Mouse (Mus musculus) liver, embryonic 16.5 days (tissue): ENCODE data around the gene Fut2. TPM values are rescaled to one million over a fixed set of nuclear protein-coding genes. Genes with fewer than 3 reads are reported as not detected.

ENCODE experiments used
- ATAC-seq: fragments of 200-750 bp; cut with Nextera tagmentation; 2 replicates; pipeline ENCODE4 v1.8.0; 2017; ENCODE audit warnings: low read depth, mild to moderate bottlenecking, moderate number of reproducible peaks, moderate library complexity
- H3K27ac ChIP-seq: fragments of 300-500 bp; sonication (generic); 2 replicates; pipeline ENCODE4 v1.5.1; 2014; ENCODE audit warnings: mild to moderate bottlenecking, low read length
- H3K27me3 ChIP-seq: fragments of 300-500 bp; sonication (generic); 2 replicates; pipeline ENCODE4 v1.6.1; 2014; ENCODE audit warnings: low read depth, low read length, mixed read lengths; ENCODE audit not compliant: control insufficient read depth, insufficient read depth
- H3K36me3 ChIP-seq: fragments of 300-500 bp; sonication (generic); 2 replicates; pipeline ENCODE4 v1.6.1; 2014; ENCODE audit warnings: mild to moderate bottlenecking; ENCODE audit not compliant: control insufficient read depth, insufficient read depth
- H3K4me1 ChIP-seq: fragments of 300-500 bp; sonication (generic); 2 replicates; pipeline ENCODE4 v1.6.1; 2014; ENCODE audit warnings: low read depth, low read length, mixed read lengths; ENCODE audit not compliant: control insufficient read depth
- H3K4me2 ChIP-seq: fragments of 300-500 bp; sonication (generic); 2 replicates; pipeline ENCODE4 v1.6.1; 2014; ENCODE audit warnings: low read depth, low read length, mixed read lengths
- H3K4me3 ChIP-seq: fragments of 300-500 bp; sonication (generic); 2 replicates; pipeline ENCODE4 v1.5.1; 2014; ENCODE audit warnings: low read depth, mild to moderate bottlenecking, low read length
- H3K9ac ChIP-seq: fragments of 300-500 bp; sonication (generic); 2 replicates; pipeline ENCODE4 v1.6.1; 2014; ENCODE audit warnings: low read depth, low read length
- H3K9me3 ChIP-seq: fragments of 300-500 bp; sonication (generic); replicated peaks from 2 replicates; pipeline ENCODE4 v1.6.1; 2016; ENCODE audit warnings: low read length; ENCODE audit not compliant: control insufficient read depth
- WGBS: fragments of 180-500 bp; shearing (Covaris S2); extraction: QIAGEN DNeasy Blood & Tissue Kit; methylation state at CpG from one replicate; pipeline ENCODE4 v1.1.7; 2014; ENCODE audit not compliant: insufficient replicate concordance; 5-methylcytosine and 5-hydroxymethylcytosine counted together
- polyA plus RNA-seq: library from polyadenylated mRNA; unstranded; fragments of >200 nt; fragmentation: Nextera tagmentation; extraction: Ambion mirVana; gene quantifications from 2 replicates; pipeline ENCODE4 v1.2.1, GENCODE M21; 2015

Fut2 gene
- polyA plus RNA-seq, 1 experiment from 2014 or later = 0.08 TPM

DNA sequence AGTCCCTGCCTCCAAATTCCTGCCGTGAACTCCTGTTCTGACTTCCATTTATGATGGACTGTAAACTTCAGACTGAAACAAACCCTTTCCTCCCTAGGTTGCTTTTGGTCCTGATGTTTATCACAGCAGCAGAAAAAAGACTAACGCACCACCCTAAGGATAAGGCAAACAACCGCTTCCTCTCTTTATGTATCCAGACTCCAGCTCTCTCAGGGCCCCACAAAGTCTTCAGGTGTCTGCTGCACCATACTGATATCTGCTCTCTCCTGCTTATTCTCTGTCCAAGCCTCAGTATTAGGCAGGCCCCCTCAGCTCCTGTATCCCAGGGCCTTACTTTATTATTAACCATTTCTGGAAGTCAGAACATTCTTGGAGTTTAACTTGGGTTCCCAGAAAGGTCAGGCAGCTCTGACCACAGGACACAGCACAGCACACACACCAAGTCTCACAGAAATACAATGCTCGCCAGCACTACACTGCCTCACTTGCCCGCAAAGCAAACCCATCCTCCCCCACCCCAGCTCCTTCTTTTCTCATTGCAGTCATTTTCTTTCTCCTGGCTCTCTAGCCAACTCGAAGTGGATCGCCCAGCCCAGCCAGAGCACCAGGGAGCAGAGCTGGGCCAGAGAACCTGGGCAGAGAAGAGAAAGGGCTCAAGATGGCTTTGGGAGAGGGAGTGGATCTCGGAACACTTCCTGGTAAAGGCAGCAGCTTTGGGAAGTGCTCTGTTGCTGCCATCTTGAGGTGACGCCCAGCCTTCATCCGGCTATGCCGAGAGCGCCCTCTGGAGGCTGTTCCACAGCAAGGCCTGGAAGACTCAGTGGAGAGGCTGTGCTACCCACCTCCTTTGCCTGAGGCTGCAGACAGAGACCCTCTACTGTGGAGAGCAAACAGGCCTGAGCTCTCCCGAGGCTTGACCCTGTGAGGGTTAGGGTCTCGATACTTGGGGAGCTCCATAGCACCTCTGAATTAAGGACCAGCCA, 16.2 kb upstream of the Fut2 start:
- Histone ChIP-seq H3K4me3 (no peak overlapping the region), H3K4me1 (peaks cover 3% of the 10 kb centered on the region), H3K4me2 (peak overlapping the region; percentile 54), H3K9ac (0 out of 2 replicates have a peak overlapping the region, but pooled peaks have one; percentile 33), H3K27ac (0 out of 2 replicates have a peak overlapping the region, but pooled peaks have one; percentile 19), H3K36me3 (no peaks in the 10 kb centered on the region), H3K9me3 (no peaks in the 10 kb centered on the region), H3K27me3 (no peaks in the 10 kb centered on the region)
- 19% methylated on average over 14 of the region's 14 CpGs for WGBS
- peak; percentile 34; the same call in 1 of the 2 replicates for ATAC-seq

GRCm38 (mm10) chr7:45681046-45681736, 15.0 kb upstream of the Fut2 start:
- Histone ChIP-seq H3K9ac (no peak overlapping the region), H3K27ac (no peak overlapping the region), H3K27me3 (no peaks in the 10 kb centered on the region), H3K36me3 (no peaks in the 10 kb centered on the region), H3K9me3 (no peaks in the 10 kb centered on the region), H3K4me3 (no peak overlapping the region), H3K4me1 (peaks cover 3% of the 10 kb centered on the region), H3K4me2 (no peak overlapping the region)
- WGBS = 44% methylated on average over 8 of the region's 8 CpGs
- ATAC-seq = no peak

GRCm38 (mm10) chr7:45679966-45680621, 13.9 kb upstream of the Fut2 start:
- peaks cover 3% of the 10 kb centered on the region for H3K4me1 ChIP-seq
- H3K27ac ChIP-seq = no peak overlapping the region
- no peak overlapping the region for H3K4me3 ChIP-seq
- no peak overlapping the region for H3K9ac ChIP-seq
- H3K36me3 ChIP-seq = no peaks in the 10 kb centered on the region
- H3K27me3 ChIP-seq = no peaks in the 10 kb centered on the region
- H3K9me3 ChIP-seq = no peaks in the 10 kb centered on the region
- no peak overlapping the region for H3K4me2 ChIP-seq
- WGBS = 59% methylated on average over 14 of the region's 14 CpGs
- peak; percentile 50 for ATAC-seq

- Histone ChIP-seq H3K4me3 (no peak overlapping the region), H3K9ac (no peak overlapping the region), H3K27ac (no peak overlapping the region), H3K36me3 (no peaks in the 10 kb centered on the region), H3K4me1 (peaks cover 3% of the 10 kb centered on the region), H3K4me2 (no peak overlapping the region), H3K9me3 (no peaks in the 10 kb centered on the region), H3K27me3 (no peaks in the 10 kb centered on the region)
- ATAC-seq = no peak
- 76% methylated on average over 14 of the region's 14 CpGs for WGBS
Measured at GRCm38 (mm10) chr7:45678513-45678912, 12.3 kb upstream of the Fut2 start.

DNA sequence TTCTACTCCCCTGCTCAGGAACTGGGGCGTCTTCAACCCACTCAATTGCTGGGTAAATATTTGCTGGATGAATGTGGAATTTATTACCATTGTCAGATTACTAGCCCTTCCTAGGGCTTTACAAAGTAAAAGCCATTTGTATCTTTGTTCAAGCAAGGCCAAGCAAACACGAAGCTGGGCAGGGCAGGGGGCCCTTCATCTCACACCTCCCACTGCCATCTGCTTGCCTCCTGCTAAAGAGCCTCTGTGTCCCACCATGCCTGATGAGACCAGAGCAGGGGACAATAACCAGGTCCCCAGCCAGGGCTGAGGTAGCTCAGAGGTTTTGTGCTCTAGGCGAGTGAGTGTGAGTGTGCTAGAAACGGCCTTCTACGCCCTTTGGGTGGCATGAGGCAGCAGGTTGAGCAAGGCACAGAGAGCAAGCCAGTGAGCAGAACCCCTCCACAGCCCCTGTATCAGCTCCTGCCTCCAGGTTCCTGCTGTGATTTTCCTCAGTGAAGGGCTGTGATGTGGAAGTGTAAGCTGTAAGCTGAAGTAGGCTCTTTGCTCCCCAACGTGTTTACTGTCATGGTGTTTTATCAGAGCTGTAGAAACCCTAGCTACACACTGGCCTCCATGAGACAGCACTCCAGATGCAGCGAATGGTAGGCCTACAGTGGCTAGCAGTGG, 11.6 kb upstream of the Fut2 start:
- Histone ChIP-seq H3K9ac (no peak overlapping the region), H3K4me3 (no peak overlapping the region), H3K36me3 (no peaks in the 10 kb centered on the region), H3K27me3 (no peaks in the 10 kb centered on the region), H3K4me1 (peaks cover 3% of the 10 kb centered on the region), H3K9me3 (no peaks in the 10 kb centered on the region), H3K27ac (no peak overlapping the region), H3K4me2 (no peak overlapping the region)
- WGBS = 59% methylated on average over 7 of the region's 7 CpGs
- no peak for ATAC-seq

DNA sequence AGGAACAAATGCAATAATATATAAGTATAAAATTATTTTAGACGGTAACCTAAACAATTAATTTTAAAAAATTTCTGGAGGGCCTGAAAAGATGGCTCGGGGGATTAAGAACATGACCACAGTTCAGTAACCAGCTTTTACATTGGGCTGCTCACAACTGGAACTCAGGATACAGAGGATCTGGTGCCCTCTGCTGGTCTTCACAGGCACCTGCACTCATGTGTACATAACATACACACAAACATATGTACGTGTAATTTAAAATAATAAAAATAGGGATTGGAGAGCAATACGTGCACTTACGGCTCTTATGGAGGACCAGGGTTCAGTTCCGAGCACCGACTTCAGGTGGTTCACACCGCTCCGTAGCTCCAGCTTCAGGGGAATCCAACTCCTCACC, 2.7 kb upstream of the Fut2 start:
- Histone ChIP-seq H3K4me1 (no peaks in the 10 kb centered on the region), H3K36me3 (no peaks in the 10 kb centered on the region), H3K27ac (no peak overlapping the region), H3K9me3 (no peaks in the 10 kb centered on the region), H3K9ac (no peak overlapping the region), H3K4me3 (no peak overlapping the region), H3K27me3 (no peaks in the 10 kb centered on the region), H3K4me2 (no peak overlapping the region)
- 78% methylated on average over 9 of the region's 9 CpGs for WGBS
- no peak for ATAC-seq

- Histone ChIP-seq H3K4me2 (no peak overlapping the region), H3K4me1 (no peaks in the 10 kb centered on the region), H3K9me3 (no peaks in the 10 kb centered on the region), H3K27me3 (no peaks in the 10 kb centered on the region), H3K4me3 (no peak overlapping the region), H3K36me3 (no peaks in the 10 kb centered on the region), H3K27ac (no peak overlapping the region), H3K9ac (no peak overlapping the region)
- 76% methylated on average over 14 of the region's 14 CpGs for WGBS
- ATAC-seq = no peak
Measured at GRCm38 (mm10) chr7:45667761-45668160, 1.6 kb upstream of the Fut2 start.

DNA sequence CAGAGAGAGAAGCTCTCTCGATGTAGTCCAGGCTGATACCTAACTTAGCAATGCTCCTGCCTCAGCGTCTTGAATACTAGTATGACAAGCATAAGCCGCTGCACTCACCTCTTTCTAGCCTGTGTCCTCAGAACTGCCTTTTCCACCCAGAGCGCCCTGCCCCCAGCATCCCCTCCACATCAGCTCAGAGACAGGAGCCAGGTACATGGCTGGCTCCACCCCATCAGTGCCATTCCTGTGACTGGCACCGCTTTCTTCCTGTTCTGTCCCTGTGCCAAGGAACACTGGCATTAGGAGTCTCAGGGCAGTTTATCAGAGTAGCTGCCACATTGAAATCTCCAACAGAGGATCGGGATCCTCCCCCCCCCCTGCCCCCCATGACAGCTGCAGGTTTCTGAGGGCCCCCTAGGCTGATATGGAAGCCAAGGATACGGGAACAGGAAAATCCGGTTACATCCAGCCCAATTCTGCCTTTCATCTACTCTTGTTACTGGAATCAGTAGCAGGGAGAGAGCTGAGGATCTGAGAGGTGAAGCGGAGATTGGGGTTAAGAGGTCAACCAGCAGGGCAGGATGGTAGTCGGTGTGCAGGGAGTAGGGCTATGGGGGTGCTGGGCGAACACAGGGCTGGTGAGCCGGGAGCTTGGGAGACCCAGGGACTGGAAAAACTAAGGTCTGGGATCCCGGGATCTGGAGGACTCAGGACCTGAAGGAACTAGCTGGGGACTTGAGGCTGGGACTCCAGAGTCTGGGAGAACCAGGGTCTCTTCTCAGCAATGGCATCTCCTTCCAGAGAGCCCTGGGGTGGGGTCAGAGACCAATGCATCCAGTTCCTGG, 673 bp downstream of the Fut2 start:
- ATAC-seq = no peak
- no peak overlapping the region for H3K4me2 ChIP-seq

More for the DNA sequence above, 673 bp downstream of the Fut2 start:
- Histone ChIP-seq H3K9me3 (no peaks in the 10 kb centered on the region), H3K27me3 (no peaks in the 10 kb centered on the region), H3K4me1 (no peaks in the 10 kb centered on the region), H3K27ac (no peak overlapping the region), H3K9ac (no peak overlapping the region), H3K36me3 (no peaks in the 10 kb centered on the region), H3K4me3 (no peak overlapping the region)
- 59% methylated on average over 13 of the region's 13 CpGs for WGBS
